Mouse (Mus musculus) cerebellum, adult 2 months (tissue): ENCODE data around the gene Fndc10. TPM values are rescaled to one million over a fixed set of nuclear protein-coding genes. Genes with fewer than 3 reads are reported as not detected.
A peak's percentile ranks its signal among the peaks of the same experiment; 100 is the strongest.
"Not testable (repeated sequence)": the region's sequence is repeated elsewhere in the genome, so short reads cannot be mapped to it uniquely, and the experiment has no call there.

Experiments used
- DNase-seq, 2 experiments: peaks; one replicate each; pipeline ENCODE4 v3.0.0; 2021
- H3K27ac ChIP-seq: fragments of 200-500 bp; 2 replicates; pipeline ENCODE4 v1.5.1; 2012; ENCODE audit warnings: low read length, control low read depth, inconsistent platforms; ENCODE audit not compliant: insufficient read depth
- H3K27me3 ChIP-seq: fragments of 200-500 bp; 2 replicates; pipeline ENCODE4 v1.6.1; 2012; ENCODE audit warnings: inconsistent platforms, mild to moderate bottlenecking, low read length, moderate library complexity; ENCODE audit not compliant: control insufficient read depth, insufficient read depth
- H3K4me1 ChIP-seq: fragments of 200-500 bp; 2 replicates; pipeline ENCODE4 v1.6.1; 2011; ENCODE audit warnings: low read length; ENCODE audit not compliant: control insufficient read depth, insufficient read depth
- H3K4me3 ChIP-seq: fragments of 200-500 bp; replicated peaks from 2 replicates; pipeline ENCODE3; 2011; ENCODE audit warnings: mild to moderate bottlenecking, low read depth, low read length, control low read depth; ENCODE audit not compliant: insufficient read depth
- CTCF ChIP-seq: fragments of 200-500 bp; IDR thresholded peaks from 2 replicates; pipeline ENCODE4 v1.5.1; 2011; ENCODE audit warnings: low read depth, mild to moderate bottlenecking, control low read depth, low read length, moderate library complexity, borderline replicate concordance; ENCODE audit not compliant: insufficient read depth
- POLR2A ChIP-seq: fragments of 200-500 bp; IDR thresholded peaks from 2 replicates; pipeline ENCODE4 v1.6.1; 2011; ENCODE audit warnings: low read length, control low read depth, borderline replicate concordance; ENCODE audit not compliant: insufficient read depth
- WGBS: fragments of 180-500 bp; shearing (Covaris S2); methylation state at CpG from one replicate; pipeline ENCODE4 v1.1.7; 2018; 5-methylcytosine and 5-hydroxymethylcytosine counted together
- polyA plus RNA-seq: library from polyadenylated mRNA; depleted of rRNA; stranded (reverse); fragments of >200 nt; gene quantifications from 2 replicates; pipeline ENCODE4 v1.2.3, GENCODE M21; 2012

The Fndc10 gene
- polyA plus RNA-seq, 1 experiment, result 112 TPM

DNA sequence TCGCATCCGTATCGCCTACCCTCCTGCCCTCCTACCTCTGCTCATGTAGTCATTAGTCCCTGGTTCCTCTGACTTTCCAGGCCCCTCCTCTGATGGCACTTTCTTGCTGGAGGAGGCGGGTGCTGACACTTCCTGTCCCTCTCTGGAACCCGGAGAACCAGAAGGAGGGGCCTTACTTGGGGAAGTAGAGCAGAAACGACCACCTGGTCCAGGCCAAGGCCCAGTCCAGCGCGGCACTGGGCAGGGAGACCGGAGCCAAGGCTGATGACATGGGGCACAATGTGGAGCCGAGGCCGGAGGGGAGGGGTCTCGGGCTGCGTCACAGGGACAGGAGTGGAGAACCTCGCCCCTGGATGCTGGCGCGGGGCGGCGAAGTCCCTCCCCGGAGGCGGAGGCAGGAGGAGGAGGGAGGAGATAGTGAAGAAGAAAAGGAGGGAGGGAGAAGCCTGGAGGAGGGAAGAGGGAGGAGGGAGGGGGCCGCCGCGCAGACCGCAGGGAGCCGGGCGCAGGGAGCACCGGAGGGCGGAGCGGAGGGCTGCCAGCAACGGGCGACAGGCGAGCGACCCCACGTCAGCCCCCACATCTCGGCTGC is 40.3 kb downstream of the Fndc10 start, which contains the start of gene Tmem240:
Gene Tmem240 (plus strand): TSS at position 451 of the 592 bp plus-strand sequence.
- peak; percentile 57; the same call in 1 of the 2 replicates for TF ChIP-seq POLR2A
- TF ChIP-seq CTCF, result no peak
- Histone ChIP-seq H3K27ac (peak within 1 kb of the TSS; percentile 98), H3K27me3 (no peaks in the 10 kb centered on the region), H3K4me1 (peaks cover 27% of the 10 kb centered on the region), H3K4me3 (peak within 1 kb of the TSS; percentile 69)
- 1% methylated on average over 33 of the region's 35 CpGs for WGBS
- peak; percentile 95 to 97 for DNase-seq

DNA sequence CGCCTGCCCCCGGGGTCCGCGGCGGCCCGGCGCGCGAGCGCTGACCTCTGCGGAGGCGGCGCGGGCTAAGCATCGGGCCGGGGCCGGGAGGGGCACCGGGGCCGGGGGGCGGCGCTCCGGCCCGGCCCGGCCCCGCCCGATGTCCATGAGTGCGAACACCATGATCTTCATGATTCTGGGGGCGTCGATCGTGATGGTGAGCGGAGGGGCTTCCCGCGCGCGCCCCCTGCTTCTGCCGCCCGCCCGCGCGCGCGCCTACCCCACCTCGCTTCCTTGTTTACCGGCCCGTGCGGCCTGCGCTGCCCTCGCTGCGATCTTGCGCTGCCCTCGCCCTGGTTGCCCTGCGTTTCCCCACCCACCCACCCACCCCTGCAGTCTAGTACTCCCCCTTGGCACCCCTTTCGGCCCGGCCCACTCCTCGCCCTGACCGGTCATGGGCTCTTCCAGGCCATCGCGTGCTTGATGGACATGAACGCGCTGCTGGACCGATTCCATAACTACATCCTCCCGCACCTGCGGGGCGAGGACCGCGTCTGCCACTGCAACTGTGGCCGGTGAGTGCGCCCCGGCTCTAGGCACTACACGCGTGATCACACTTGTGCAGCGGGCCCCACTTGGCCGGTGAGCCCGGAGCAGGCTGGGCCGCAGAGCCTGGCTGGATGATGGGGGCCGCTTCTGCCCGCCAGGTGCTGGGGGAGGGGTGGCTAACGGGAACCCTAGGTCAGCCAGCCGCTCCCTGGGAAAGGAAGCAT is 41.0 kb downstream of the Fndc10 start:
- H3K4me1 ChIP-seq, result peaks cover 30% of the 10 kb centered on the region
- TF ChIP-seq POLR2A (peak; percentile 30; the same call in 1 of the 2 replicates), CTCF (no peak)
- under 1% methylated on average over 66 of the region's 79 CpGs for WGBS
- H3K27ac ChIP-seq, result peak overlapping the region; percentile 98
- no peaks in the 10 kb centered on the region for H3K27me3 ChIP-seq
- peak overlapping the region; percentile 69 for H3K4me3 ChIP-seq
- peak; percentile 83 to 84 for DNase-seq

DNA sequence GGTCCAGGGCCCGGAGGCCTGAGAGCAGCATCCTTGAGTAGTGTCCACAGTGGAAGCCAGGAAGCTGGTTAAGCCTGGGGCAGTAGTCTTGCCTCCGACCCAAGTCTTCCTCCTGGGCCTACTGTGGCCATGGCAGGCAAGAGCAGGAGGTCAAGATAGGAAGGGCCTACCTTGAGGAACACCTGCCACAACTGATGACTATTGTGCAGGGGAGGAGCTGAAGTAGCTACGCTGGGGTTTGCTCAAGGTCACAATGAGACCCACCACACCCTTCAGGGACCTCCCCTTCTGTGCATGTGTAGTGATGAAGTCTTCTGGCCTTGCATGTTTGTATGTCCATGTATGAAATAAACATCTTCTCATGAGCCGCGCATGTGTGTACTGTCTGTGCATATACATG is 41.6 kb downstream of the Fndc10 start:
- WGBS, result 31% methylated on average over 5 of the region's 5 CpGs
- no peak for TF ChIP-seq CTCF
- TF ChIP-seq POLR2A, result no peak
- H3K4me1 ChIP-seq, result peaks cover 36% of the 10 kb centered on the region

DNA sequence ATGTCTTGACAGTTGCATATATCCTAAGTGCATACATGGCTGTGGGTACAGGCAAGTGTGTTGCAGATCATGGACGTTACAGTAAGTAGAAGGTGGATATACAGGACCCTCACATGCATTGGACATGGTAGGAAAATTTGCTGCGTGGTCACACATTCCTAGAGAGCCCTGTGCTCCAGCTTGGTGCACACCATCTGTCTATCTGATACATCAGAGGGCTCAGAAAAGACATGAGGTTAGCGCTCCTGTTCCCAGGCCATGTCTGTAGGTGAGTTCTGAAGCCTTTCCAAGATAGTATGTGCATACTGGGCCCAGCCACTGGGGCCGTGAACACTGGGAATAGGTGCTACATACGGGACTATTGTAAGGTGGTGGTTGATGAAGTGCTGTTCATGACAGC is 42.3 kb downstream of the Fndc10 start:
- 15% methylated on average over 5 of the region's 5 CpGs for WGBS
- peak; percentile 43 to 48 for DNase-seq
- Histone ChIP-seq H3K4me1 (peaks cover 43% of the 10 kb centered on the region), H3K27ac (peak overlapping the region; percentile 98), H3K4me3 (peak overlapping the region; percentile 69), H3K27me3 (no peaks in the 10 kb centered on the region)
- TF ChIP-seq POLR2A (no peak; the same call in 1 of the 2 replicates), CTCF (no peak)

More for the DNA sequence above, 41.6 kb downstream of the Fndc10 start:
- Histone ChIP-seq H3K4me3 (peak overlapping the region; percentile 69), H3K27ac (peak overlapping the region; percentile 98), H3K27me3 (no peaks in the 10 kb centered on the region)
- DNase-seq, result no peak

DNA sequence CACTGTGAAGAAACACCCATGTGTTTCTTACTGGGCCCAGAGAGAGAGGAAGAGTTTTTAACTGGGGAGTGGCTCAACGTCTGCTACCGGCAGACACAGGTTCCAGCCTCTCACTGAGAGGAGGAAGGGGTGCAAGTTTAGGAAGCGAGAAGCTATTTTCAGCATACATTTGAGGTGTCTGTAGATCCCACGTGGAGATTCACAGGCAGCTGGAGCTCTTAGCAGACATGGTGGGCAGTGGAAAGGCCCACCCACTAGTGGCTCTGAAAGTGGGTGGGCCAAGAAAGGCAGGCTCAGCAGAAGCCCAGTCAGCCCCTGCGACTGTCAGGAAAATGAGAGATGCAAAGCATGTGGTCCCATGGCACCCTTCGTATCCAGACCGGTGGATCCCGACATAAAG is 44.1 kb downstream of the Fndc10 start:
- DNase-seq, result no peak

DNA sequence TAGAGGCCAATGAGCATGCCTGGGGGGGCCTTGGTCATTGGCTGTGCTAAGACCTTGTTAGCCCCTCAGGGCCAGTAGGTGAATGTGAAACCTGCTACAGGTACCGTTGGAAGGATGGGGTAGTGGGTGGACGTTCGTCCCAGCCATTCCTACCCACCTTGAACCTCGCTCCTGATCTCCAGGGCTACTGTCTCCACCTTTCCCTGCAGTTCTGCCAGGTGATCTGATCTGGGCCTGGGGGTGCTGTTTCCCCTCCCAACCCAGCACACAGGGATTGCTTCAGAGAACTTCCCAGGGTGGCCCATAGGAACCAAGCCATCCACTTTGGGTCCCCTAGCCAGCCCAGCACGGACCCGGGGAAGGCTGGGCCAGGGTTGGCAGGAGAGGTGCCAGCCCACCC is 45.0 kb downstream of the Fndc10 start:
- no peak for TF ChIP-seq CTCF
- TF ChIP-seq POLR2A, result no peak
- WGBS, result 43% methylated on average over 6 of the region's 6 CpGs
- H3K4me1 ChIP-seq, result peaks cover 60% of the 10 kb centered on the region
- H3K4me3 ChIP-seq, result peak overlapping the region; percentile 6
- DNase-seq, result peak in 1 of 2 experiments; percentile 53
- H3K27me3 ChIP-seq, result no peaks in the 10 kb centered on the region
- peak overlapping the region; percentile 47 for H3K27ac ChIP-seq

More for the DNA sequence above, 44.1 kb downstream of the Fndc10 start:
- no peaks in the 10 kb centered on the region for H3K27me3 ChIP-seq
- 13% methylated on average over 8 of the region's 8 CpGs for WGBS
- peak overlapping the region; percentile 32 for H3K27ac ChIP-seq
- H3K4me1 ChIP-seq, result peaks cover 55% of the 10 kb centered on the region
- no peak overlapping the region for H3K4me3 ChIP-seq
- no peak for TF ChIP-seq CTCF
- no peak for TF ChIP-seq POLR2A

DNA sequence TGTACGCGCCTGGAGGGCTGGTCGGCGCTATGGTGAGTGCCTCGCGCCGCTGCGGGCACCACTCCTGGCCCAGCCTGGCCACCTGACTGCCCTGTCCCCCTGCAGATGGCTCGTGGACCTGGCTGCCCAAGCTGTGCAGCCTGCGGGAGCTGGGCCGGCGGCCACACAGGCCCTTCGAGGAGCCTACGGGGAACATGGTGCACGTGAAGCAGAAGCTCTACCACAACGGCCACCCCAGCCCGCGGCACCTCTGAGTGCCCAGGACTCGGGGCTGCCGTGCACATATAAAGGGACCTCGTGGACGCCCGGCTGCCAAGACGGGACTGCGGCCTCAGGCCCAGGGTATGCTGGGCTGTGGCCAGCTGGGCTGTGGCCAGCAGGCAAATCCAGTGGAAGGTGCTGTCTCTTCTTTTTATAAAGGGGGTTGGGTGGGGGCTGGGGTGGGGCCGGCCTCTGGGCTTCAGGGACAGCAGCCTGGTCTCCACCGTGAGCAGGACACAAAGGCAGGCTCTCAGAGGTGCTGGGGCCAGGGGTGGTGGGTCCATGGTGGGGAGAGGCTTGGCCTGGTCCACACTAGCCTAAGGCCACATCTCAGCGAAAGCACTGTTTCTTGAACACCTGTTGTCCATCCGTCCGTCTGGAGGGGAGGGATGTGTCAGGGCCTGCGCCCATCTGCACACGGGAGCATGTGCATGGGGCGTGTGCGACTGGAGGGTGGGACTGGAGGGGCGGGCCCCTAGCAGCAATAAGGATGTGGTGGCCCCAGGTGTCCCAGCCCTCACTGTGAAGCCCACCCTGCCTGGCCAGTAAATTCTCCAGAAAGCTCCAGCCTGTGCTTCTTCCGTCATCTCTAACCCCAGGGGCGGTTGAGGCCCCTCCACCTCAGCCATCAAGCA is 45.8 kb downstream of the Fndc10 start:
- peak overlapping the region; percentile 48 for H3K27ac ChIP-seq
- peak overlapping the region; percentile 6 for H3K4me3 ChIP-seq
- DNase-seq, result peak; percentile 83 to 86
- 13% methylated on average over 37 of the region's 37 CpGs for WGBS
- H3K4me1 ChIP-seq, result peaks cover 68% of the 10 kb centered on the region
- TF ChIP-seq CTCF (no peak), POLR2A (0 out of 2 replicates have a peak, but pooled peaks have one; percentile 7)
- H3K27me3 ChIP-seq, result no peaks in the 10 kb centered on the region

DNA sequence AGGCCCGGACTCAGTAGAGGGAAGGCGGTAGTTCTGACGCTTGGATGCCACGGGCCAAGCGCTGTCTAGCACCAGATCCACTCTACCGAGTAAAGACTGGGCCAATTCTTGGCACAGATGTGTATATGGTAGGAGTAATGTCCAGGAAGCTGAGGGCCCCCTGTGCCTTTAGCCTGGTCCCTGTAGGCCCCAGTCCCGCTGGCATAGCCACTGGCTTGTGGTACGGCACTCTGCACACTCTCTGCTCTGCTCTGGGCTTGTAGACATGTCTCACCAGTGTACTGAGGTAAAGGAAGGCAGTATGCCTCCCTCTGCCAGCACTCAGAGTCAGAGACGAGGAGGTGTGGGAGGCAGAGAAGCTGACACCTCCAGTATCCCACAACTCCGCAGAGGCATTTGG is 46.5 kb downstream of the Fndc10 start:
- Histone ChIP-seq H3K4me1 (peaks cover 75% of the 10 kb centered on the region), H3K27ac (peak overlapping the region; percentile 48)
- not testable (repeated sequence) for H3K27me3 ChIP-seq, H3K4me3 ChIP-seq
- WGBS, result 35% methylated on average over 10 of the region's 10 CpGs
- peak in 1 of 2 experiments; percentile 46 for DNase-seq
